Mouse (Mus musculus) lung, postnatal 4 days (tissue): ENCODE data around the gene Srp68.

ENCODE experiments used
- DNase-seq, 2 experiments: peaks; one replicate each; pipeline ENCODE4 v3.0.0; 2021

Srp68 gene

GRCm38 (mm10) chr11:116274045-116274666, at the start of gene Srp68:
TSS of gene Srp68 (minus strand) at chr11:116274217.
- DNase-seq = peak; percentile 95

GRCm38 (mm10) chr11:116318719-116319659, 45.0 kb upstream of the Srp68 start:
- peak; percentile 84 to 90 for DNase-seq

- peak in 1 of 2 experiments; percentile 62 for DNase-seq
Measured at GRCm38 (mm10) chr11:116312359-116312758, 38.3 kb upstream of the Srp68 start.

GRCm38 (mm10) chr11:116311169-116311568, 37.2 kb upstream of the Srp68 start:
- peak; percentile 23 to 76 for DNase-seq

- DNase-seq = no peak
Measured at GRCm38 (mm10) chr11:116309601-116310000, 35.6 kb upstream of the Srp68 start.

GRCm38 (mm10) chr11:116307762-116308531, 33.9 kb upstream of the Srp68 start:
- DNase-seq = peak in 1 of 2 experiments; percentile 16

GRCm38 (mm10) chr11:116307019-116307725, 33.2 kb upstream of the Srp68 start, which contains the start of gene Exoc7:
TSS of gene Exoc7 (minus strand) at chr11:116307233.
- no peak for DNase-seq

GRCm38 (mm10) chr11:116306126-116306982, 32.3 kb upstream of the Srp68 start:
- DNase-seq = peak; percentile 95 to 97

GRCm38 (mm10) chr11:116305423-116305822, 31.4 kb upstream of the Srp68 start:
- DNase-seq = no peak

- no peak for DNase-seq
Measured at GRCm38 (mm10) chr11:116298621-116299020, 24.6 kb upstream of the Srp68 start.

GRCm38 (mm10) chr11:116298221-116298620, 24.2 kb upstream of the Srp68 start:
- DNase-seq = no peak

GRCm38 (mm10) chr11:116297017-116297416, 23.0 kb upstream of the Srp68 start:
- peak in 1 of 2 experiments; percentile 41 for DNase-seq

- no peak for DNase-seq
Measured at GRCm38 (mm10) chr11:116296191-116296734, 22.2 kb upstream of the Srp68 start.

GRCm38 (mm10) chr11:116294319-116294718, 20.3 kb upstream of the Srp68 start:
- DNase-seq = peak; percentile 65 to 72

GRCm38 (mm10) chr11:116293538-116294137, 19.6 kb upstream of the Srp68 start:
- DNase-seq = no peak

GRCm38 (mm10) chr11:116292401-116292800, 18.4 kb upstream of the Srp68 start:
- DNase-seq = no peak

GRCm38 (mm10) chr11:116290556-116290955, 16.5 kb upstream of the Srp68 start:
- DNase-seq = peak in 1 of 2 experiments; percentile 34

GRCm38 (mm10) chr11:116287351-116287750, 13.3 kb upstream of the Srp68 start:
- peak; percentile 14 to 48 for DNase-seq

GRCm38 (mm10) chr11:116285770-116286191, 11.8 kb upstream of the Srp68 start:
- DNase-seq = peak; percentile 19 to 71

GRCm38 (mm10) chr11:116283982-116284381, 10.0 kb upstream of the Srp68 start:
- DNase-seq = no peak
